Mouse (Mus musculus): ENCODE data around the gene Rnf182. TPM values are rescaled to one million over a fixed set of nuclear protein-coding genes. Genes with fewer than 3 reads are reported as not detected.

Rnf182 gene
- polyA plus RNA-seq, 1 experiment: 1.6 TPM

DNA sequence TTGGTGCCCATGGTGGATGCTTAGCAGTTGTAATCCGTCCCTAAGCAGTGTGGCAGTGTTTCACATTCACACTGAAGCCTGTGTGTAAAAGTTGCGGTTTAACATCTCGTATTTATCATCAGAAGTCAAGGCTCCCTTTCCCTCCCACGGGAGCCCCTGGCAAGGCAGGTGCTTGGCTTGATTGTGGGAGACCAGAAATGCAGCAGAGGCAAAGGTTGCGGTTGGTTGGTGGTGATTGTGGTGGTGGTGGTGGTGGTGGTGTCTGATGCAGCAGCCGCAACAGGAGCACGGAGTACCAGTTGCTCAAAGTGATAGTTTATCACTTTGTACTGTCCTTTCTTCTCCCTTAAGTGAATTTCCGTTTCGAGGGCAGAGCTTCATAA lies 325 bp upstream of the Rnf182 start:
- peak overlapping the region; percentile 62; the same call in 1 of the 2 replicates for H3K4me3 ChIP-seq (ENCODE audit: low read depth, low read length)
- H3K9me3 ChIP-seq (replicated peaks; ENCODE audit: control insufficient read depth, insufficient read depth, low read length, poor library complexity, severe bottlenecking): no peaks in the 10 kb centered on the region
- no peak overlapping the region for H3K9ac ChIP-seq (ENCODE audit: low read depth, poor library complexity, severe bottlenecking)
- H3K36me3 ChIP-seq (ENCODE audit: control insufficient read depth, insufficient read depth, low read length, poor library complexity, severe bottlenecking): no peaks in the 10 kb centered on the region
- no peaks in the 10 kb centered on the region for H3K4me1 ChIP-seq (ENCODE audit: control insufficient read depth, insufficient read depth, low read length)
- peak overlapping the region; percentile 27 for H3K27ac ChIP-seq (ENCODE audit: insufficient read depth, low read length)
- TF ChIP-seq EP300 (IDR thresholded peaks at IDR 0.05; ENCODE audit: insufficient read depth, low read depth, low read length) (no peak), CTCF (IDR thresholded peaks at IDR 0.05; ENCODE audit: low read depth, low read length) (no peak), POLR2A (IDR thresholded peaks at IDR 0.05; ENCODE audit: insufficient read depth, low read length) (no peak)
- peaks cover 3% of the 10 kb centered on the region; the same call in 1 of the 2 replicates for H3K27me3 ChIP-seq (ENCODE audit: control insufficient read depth, insufficient read depth, low read length, poor library complexity, severe bottlenecking)

DNA sequence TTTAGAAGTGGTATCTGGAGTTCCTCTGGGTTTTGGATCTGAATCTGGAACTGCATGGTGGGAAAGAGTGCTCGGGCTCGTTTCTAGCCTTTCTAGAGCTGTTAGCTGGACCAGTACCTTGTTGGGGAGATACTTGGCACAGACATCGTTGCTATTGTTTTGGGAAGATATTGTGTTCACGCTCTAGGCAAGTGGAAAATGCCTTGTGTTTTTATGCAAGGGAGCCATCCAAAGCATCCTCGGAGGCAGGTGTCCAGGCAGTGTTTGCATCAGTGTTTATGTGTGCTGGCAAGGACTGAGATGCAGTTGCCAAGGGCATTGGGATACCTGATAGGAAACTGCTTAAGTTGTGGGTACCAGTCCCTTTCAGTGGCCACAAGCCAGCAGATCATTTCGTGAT lies 1.0 kb downstream of the Rnf182 start:
- Histone ChIP-seq H3K4me1 (ENCODE audit: control insufficient read depth, insufficient read depth, low read length) (no peaks in the 10 kb centered on the region), H3K27ac (ENCODE audit: insufficient read depth, low read length) (no peak overlapping the region), H3K36me3 (ENCODE audit: control insufficient read depth, insufficient read depth, low read length, poor library complexity, severe bottlenecking) (no peaks in the 10 kb centered on the region), H3K4me3 (ENCODE audit: low read depth, low read length) (no peak overlapping the region), H3K9ac (ENCODE audit: low read depth, poor library complexity, severe bottlenecking) (peak overlapping the region; percentile 80), H3K9me3 (replicated peaks; ENCODE audit: control insufficient read depth, insufficient read depth, low read length, poor library complexity, severe bottlenecking) (no peaks in the 10 kb centered on the region), H3K27me3 (ENCODE audit: control insufficient read depth, insufficient read depth, low read length, poor library complexity, severe bottlenecking) (peaks cover 3% of the 10 kb centered on the region; the same call in 1 of the 2 replicates)
- TF ChIP-seq POLR2A (IDR thresholded peaks at IDR 0.05; ENCODE audit: insufficient read depth, low read length) (no peak), CTCF (IDR thresholded peaks at IDR 0.05; ENCODE audit: low read depth, low read length) (no peak), EP300 (IDR thresholded peaks at IDR 0.05; ENCODE audit: insufficient read depth, low read depth, low read length) (no peak)

DNA sequence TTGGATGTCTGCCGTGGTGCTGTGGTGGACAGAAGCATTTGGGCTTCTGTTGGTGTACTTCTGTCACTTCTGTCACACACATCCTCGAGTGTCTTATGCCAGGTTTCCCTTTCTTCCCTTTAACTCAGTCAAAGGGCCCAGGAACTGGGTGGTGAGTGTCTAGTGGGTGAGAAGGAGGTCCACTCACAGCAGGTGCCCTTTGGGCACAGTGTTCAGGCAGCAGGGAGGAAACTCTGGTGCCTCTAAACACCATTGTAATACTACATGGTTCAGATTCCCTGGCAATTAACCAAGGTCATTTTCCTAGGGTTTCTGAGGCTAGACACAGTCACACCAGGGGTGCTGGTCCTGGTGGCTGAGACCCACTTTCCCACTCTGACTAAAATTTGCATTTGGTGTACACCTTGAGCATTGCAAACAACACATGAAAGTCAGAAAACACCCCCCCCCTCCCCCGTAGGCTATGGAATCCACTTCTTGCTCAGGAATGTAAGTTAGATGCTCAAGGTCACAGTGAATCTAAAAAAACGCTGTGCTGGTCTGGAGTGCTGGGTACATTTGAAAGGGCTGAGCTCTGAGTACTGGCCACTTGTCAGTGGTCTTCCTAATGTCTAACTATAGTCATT lies 4.2 kb downstream of the Rnf182 start:
- TF ChIP-seq CTCF (IDR thresholded peaks at IDR 0.05; ENCODE audit: low read depth, low read length) (no peak), POLR2A (IDR thresholded peaks at IDR 0.05; ENCODE audit: insufficient read depth, low read length) (no peak), EP300 (IDR thresholded peaks at IDR 0.05; ENCODE audit: insufficient read depth, low read depth, low read length) (no peak)
- H3K4me1 ChIP-seq (ENCODE audit: control insufficient read depth, insufficient read depth, low read length): no peaks in the 10 kb centered on the region
- no peak overlapping the region for H3K4me3 ChIP-seq (ENCODE audit: low read depth, low read length)
- no peaks in the 10 kb centered on the region for H3K36me3 ChIP-seq (ENCODE audit: control insufficient read depth, insufficient read depth, low read length, poor library complexity, severe bottlenecking)
- peaks cover 3% of the 10 kb centered on the region; the same call in 1 of the 2 replicates for H3K27me3 ChIP-seq (ENCODE audit: control insufficient read depth, insufficient read depth, low read length, poor library complexity, severe bottlenecking)
- no peaks in the 10 kb centered on the region for H3K9me3 ChIP-seq (replicated peaks; ENCODE audit: control insufficient read depth, insufficient read depth, low read length, poor library complexity, severe bottlenecking)
- H3K27ac ChIP-seq (ENCODE audit: insufficient read depth, low read length): no peak overlapping the region
- no peak overlapping the region for H3K9ac ChIP-seq (ENCODE audit: low read depth, poor library complexity, severe bottlenecking)

DNA sequence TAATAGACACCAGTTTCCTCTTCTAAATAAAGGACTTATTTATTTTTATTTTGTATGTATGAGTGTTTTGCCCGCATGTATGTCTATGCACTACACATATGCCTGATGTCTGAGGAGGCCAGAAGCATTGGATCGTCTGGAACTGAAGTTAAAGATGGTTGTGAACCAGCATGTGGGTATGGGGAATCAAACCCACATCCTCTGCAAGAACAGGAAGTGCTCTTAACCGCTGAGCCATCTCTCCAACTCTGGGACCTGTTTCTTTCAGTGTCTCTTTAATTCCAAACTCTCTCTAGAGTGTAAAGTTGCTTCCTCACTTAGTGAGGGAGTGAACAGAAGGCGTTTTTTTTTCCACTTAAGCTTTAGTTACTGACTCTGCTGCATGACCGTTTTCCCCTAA lies 12.4 kb downstream of the Rnf182 start:
- no peaks in the 10 kb centered on the region for H3K36me3 ChIP-seq (ENCODE audit: control insufficient read depth, insufficient read depth, low read length, poor library complexity, severe bottlenecking)
- H3K4me1 ChIP-seq (ENCODE audit: control insufficient read depth, insufficient read depth, low read length): no peaks in the 10 kb centered on the region
- H3K9me3 ChIP-seq (replicated peaks; ENCODE audit: control insufficient read depth, insufficient read depth, low read length, poor library complexity, severe bottlenecking): no peaks in the 10 kb centered on the region
- no peak overlapping the region for H3K9ac ChIP-seq (ENCODE audit: low read depth, poor library complexity, severe bottlenecking)
- no peaks in the 10 kb centered on the region; the same call in 1 of the 2 replicates for H3K27me3 ChIP-seq (ENCODE audit: control insufficient read depth, insufficient read depth, low read length, poor library complexity, severe bottlenecking)
- no peak overlapping the region for H3K4me3 ChIP-seq (ENCODE audit: low read depth, low read length)
- H3K27ac ChIP-seq (ENCODE audit: insufficient read depth, low read length): no peak overlapping the region
- TF ChIP-seq POLR2A (IDR thresholded peaks at IDR 0.05; ENCODE audit: insufficient read depth, low read length) (no peak), EP300 (IDR thresholded peaks at IDR 0.05; ENCODE audit: insufficient read depth, low read depth, low read length) (no peak), CTCF (IDR thresholded peaks at IDR 0.05; ENCODE audit: low read depth, low read length) (no peak)

DNA sequence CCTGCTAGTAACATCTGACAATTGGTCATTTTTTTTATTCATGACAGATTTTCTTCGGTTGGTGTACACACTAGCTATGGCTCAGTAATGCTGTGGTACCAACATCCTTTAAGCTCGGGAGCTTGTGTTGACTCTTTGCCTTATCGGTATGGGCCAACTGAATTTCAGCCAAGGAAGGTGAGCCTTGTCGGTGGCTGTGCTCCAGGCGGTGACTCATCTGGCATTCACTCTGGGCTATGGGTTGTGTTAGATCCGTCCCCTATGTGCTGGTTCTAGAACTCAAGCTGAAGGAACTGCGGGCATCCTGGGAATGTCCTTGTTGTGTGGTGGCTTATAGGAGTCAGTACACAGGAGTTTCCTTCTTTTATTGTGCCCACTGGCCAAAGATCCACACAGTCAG lies 14.3 kb downstream of the Rnf182 start:
- Histone ChIP-seq H3K27ac (ENCODE audit: insufficient read depth, low read length) (no peak overlapping the region), H3K9me3 (replicated peaks; ENCODE audit: control insufficient read depth, insufficient read depth, low read length, poor library complexity, severe bottlenecking) (no peaks in the 10 kb centered on the region), H3K4me3 (ENCODE audit: low read depth, low read length) (no peak overlapping the region), H3K4me1 (ENCODE audit: control insufficient read depth, insufficient read depth, low read length) (no peaks in the 10 kb centered on the region), H3K9ac (ENCODE audit: low read depth, poor library complexity, severe bottlenecking) (no peak overlapping the region), H3K36me3 (ENCODE audit: control insufficient read depth, insufficient read depth, low read length, poor library complexity, severe bottlenecking) (no peaks in the 10 kb centered on the region), H3K27me3 (ENCODE audit: control insufficient read depth, insufficient read depth, low read length, poor library complexity, severe bottlenecking) (no peaks in the 10 kb centered on the region; the same call in 1 of the 2 replicates)
- TF ChIP-seq POLR2A (IDR thresholded peaks at IDR 0.05; ENCODE audit: insufficient read depth, low read length) (no peak), CTCF (IDR thresholded peaks at IDR 0.05; ENCODE audit: low read depth, low read length) (no peak), EP300 (IDR thresholded peaks at IDR 0.05; ENCODE audit: insufficient read depth, low read depth, low read length) (no peak)

DNA sequence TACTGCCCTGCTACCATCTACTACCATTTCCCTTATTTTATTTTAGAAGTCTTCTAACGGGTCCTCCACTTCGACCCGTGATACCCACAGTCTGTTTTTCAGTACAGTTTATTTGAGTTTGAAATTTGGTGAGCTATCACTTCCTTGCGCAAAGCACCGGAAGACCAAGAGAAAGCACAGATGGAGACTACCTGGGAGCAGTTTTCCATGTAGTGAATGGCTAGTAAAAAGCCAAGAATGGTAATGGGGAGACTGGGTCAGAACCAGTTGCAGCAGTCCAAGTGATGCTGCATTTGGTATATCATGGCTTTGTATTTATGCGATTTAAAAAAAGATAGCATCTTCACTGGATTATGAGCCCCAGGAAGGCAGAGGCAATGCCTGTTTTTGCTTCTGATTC lies 15.8 kb downstream of the Rnf182 start:
- no peak overlapping the region for H3K27ac ChIP-seq (ENCODE audit: insufficient read depth, low read length)
- H3K27me3 ChIP-seq (ENCODE audit: control insufficient read depth, insufficient read depth, low read length, poor library complexity, severe bottlenecking): no peaks in the 10 kb centered on the region; the same call in 1 of the 2 replicates
- no peaks in the 10 kb centered on the region for H3K4me1 ChIP-seq (ENCODE audit: control insufficient read depth, insufficient read depth, low read length)
- no peaks in the 10 kb centered on the region for H3K9me3 ChIP-seq (replicated peaks; ENCODE audit: control insufficient read depth, insufficient read depth, low read length, poor library complexity, severe bottlenecking)
- no peak overlapping the region for H3K4me3 ChIP-seq (ENCODE audit: low read depth, low read length)
- no peaks in the 10 kb centered on the region for H3K36me3 ChIP-seq (ENCODE audit: control insufficient read depth, insufficient read depth, low read length, poor library complexity, severe bottlenecking)
- TF ChIP-seq POLR2A (IDR thresholded peaks at IDR 0.05; ENCODE audit: insufficient read depth, low read length) (no peak), EP300 (IDR thresholded peaks at IDR 0.05; ENCODE audit: insufficient read depth, low read depth, low read length) (no peak), CTCF (IDR thresholded peaks at IDR 0.05; ENCODE audit: low read depth, low read length) (no peak)
- no peak overlapping the region for H3K9ac ChIP-seq (ENCODE audit: low read depth, poor library complexity, severe bottlenecking)
